Mouse (Mus musculus) hindbrain, embryonic 12.5 days (tissue): ENCODE measurements around the gene Rest. TPM values are rescaled to one million over a fixed set of nuclear protein-coding genes. Genes with fewer than 3 reads are reported as not detected.
A peak's percentile ranks its signal among the peaks of the same experiment; 100 is the strongest.

Experiments
- ATAC-seq: fragments of 200-750 bp; cut with Nextera tagmentation; 2 replicates; pipeline ENCODE4 v1.8.0; 2017; ENCODE audit warnings: moderate TSS enrichment; ENCODE audit not compliant: low FRiP score
- H3K27ac ChIP-seq: fragments of 300-500 bp; sonication (generic); 2 replicates; pipeline ENCODE4 v1.5.1; 2016; ENCODE audit warnings: mild to moderate bottlenecking
- H3K27me3 ChIP-seq: fragments of 300-500 bp; sonication (generic); 2 replicates; pipeline ENCODE4 v1.6.1; 2016; ENCODE audit warnings: mild to moderate bottlenecking
- H3K36me3 ChIP-seq: fragments of 300-500 bp; sonication (generic); 2 replicates; pipeline ENCODE4 v1.6.1; 2016; ENCODE audit warnings: mild to moderate bottlenecking
- H3K4me1 ChIP-seq: fragments of 300-500 bp; sonication (generic); 2 replicates; pipeline ENCODE4 v1.6.1; 2016
- H3K4me2 ChIP-seq: fragments of 300-500 bp; sonication (generic); replicated peaks from 2 replicates; pipeline ENCODE4 v1.6.1; 2016; ENCODE audit warnings: mild to moderate bottlenecking
- H3K4me3 ChIP-seq: fragments of 300-500 bp; sonication (generic); 2 replicates; pipeline ENCODE4 v1.5.1; 2016; ENCODE audit warnings: mild to moderate bottlenecking
- H3K9ac ChIP-seq: fragments of 300-500 bp; sonication (generic); 2 replicates; pipeline ENCODE4 v1.6.1; 2016; ENCODE audit warnings: mild to moderate bottlenecking, moderate library complexity
- H3K9me3 ChIP-seq: fragments of 300-500 bp; sonication (generic); replicated peaks from 2 replicates; pipeline ENCODE4 v1.6.1; 2016; ENCODE audit warnings: mild to moderate bottlenecking
- WGBS: fragments of 180-500 bp; shearing (Covaris S2); methylation state at CpG from one replicate; pipeline ENCODE4 v1.1.7; 2016; 5-methylcytosine and 5-hydroxymethylcytosine counted together
- polyA plus RNA-seq: library from polyadenylated mRNA; unstranded; fragments of >200 nt; fragmentation: Nextera tagmentation; extraction: Ambion mirVana; gene quantifications from 2 replicates; pipeline ENCODE4 v1.2.1, GENCODE M21; 2016

Gene Rest
- polyA plus RNA-seq, 1 experiment from 2014 or later: 28.7 TPM

GRCm38 (mm10) chr5:77266886-77267401, 1.7 kb downstream of the Rest start:
- Histone ChIP-seq H3K9me3 (no peaks in the 10 kb centered on the region), H3K27me3 (peaks cover 7% of the 10 kb centered on the region), H3K4me1 (peaks cover 10% of the 10 kb centered on the region; the same call in 1 of the 2 replicates), H3K36me3 (peaks cover 31% of the 10 kb centered on the region), H3K9ac (peak overlapping the region; percentile 84), H3K4me2 (peak overlapping the region; percentile 86), H3K27ac (peak overlapping the region; percentile 91; the same call in 1 of the 2 replicates), H3K4me3 (peak overlapping the region; percentile 91)
- no peak for ATAC-seq
- 3% methylated on average over 11 of the region's 11 CpGs for WGBS

- H3K4me2 ChIP-seq: peak overlapping the region; percentile 86
- peaks cover 7% of the 10 kb centered on the region for H3K27me3 ChIP-seq
- H3K9ac ChIP-seq: no peak overlapping the region
- peaks cover 33% of the 10 kb centered on the region for H3K36me3 ChIP-seq
- H3K4me1 ChIP-seq: peaks cover 10% of the 10 kb centered on the region; the same call in 1 of the 2 replicates
- no peaks in the 10 kb centered on the region for H3K9me3 ChIP-seq
- ATAC-seq: no peak
- H3K4me3 ChIP-seq: peak overlapping the region; percentile 91; the same call in 1 of the 2 replicates
- WGBS: 69% methylated on average over 4 of the region's 4 CpGs
- H3K27ac ChIP-seq: no peak overlapping the region
Observed at GRCm38 (mm10) chr5:77267441-77267840, 2.1 kb downstream of the Rest start.

GRCm38 (mm10) chr5:77267957-77268624, 2.8 kb downstream of the Rest start:
- Histone ChIP-seq H3K9ac (no peak overlapping the region), H3K27me3 (peaks cover 7% of the 10 kb centered on the region), H3K4me3 (no peak overlapping the region), H3K36me3 (peaks cover 38% of the 10 kb centered on the region), H3K4me1 (peaks cover 10% of the 10 kb centered on the region; the same call in 1 of the 2 replicates), H3K9me3 (no peaks in the 10 kb centered on the region), H3K27ac (no peak overlapping the region), H3K4me2 (no peak overlapping the region)
- no peak for ATAC-seq
- WGBS: 95% methylated on average over 30 of the region's 30 CpGs

GRCm38 (mm10) chr5:77269399-77269798, 4.1 kb downstream of the Rest start:
- WGBS: 83% methylated on average over 8 of the region's 8 CpGs
- Histone ChIP-seq H3K4me3 (no peak overlapping the region), H3K4me1 (peaks cover 10% of the 10 kb centered on the region; the same call in 1 of the 2 replicates), H3K9ac (no peak overlapping the region), H3K9me3 (no peaks in the 10 kb centered on the region), H3K27ac (no peak overlapping the region), H3K4me2 (no peak overlapping the region), H3K36me3 (peaks cover 49% of the 10 kb centered on the region), H3K27me3 (peaks cover 3% of the 10 kb centered on the region; the same call in 1 of the 2 replicates)
- ATAC-seq: no peak

- Histone ChIP-seq H3K4me1 (0 out of 2 replicates have a peak, but pooled peaks cover 2% of the 10 kb centered on the region), H3K27me3 (no peaks in the 10 kb centered on the region), H3K27ac (no peak overlapping the region), H3K4me3 (no peak overlapping the region), H3K36me3 (peaks cover 73% of the 10 kb centered on the region), H3K4me2 (no peak overlapping the region), H3K9ac (no peak overlapping the region), H3K9me3 (no peaks in the 10 kb centered on the region)
- ATAC-seq: no peak
- 84% methylated on average over 7 of the region's 7 CpGs for WGBS
Observed at GRCm38 (mm10) chr5:77273151-77273550, 7.9 kb downstream of the Rest start.

- Histone ChIP-seq H3K27ac (no peak overlapping the region), H3K9ac (no peak overlapping the region), H3K4me1 (no peaks in the 10 kb centered on the region), H3K4me2 (no peak overlapping the region), H3K36me3 (peaks cover 55% of the 10 kb centered on the region), H3K4me3 (no peak overlapping the region), H3K27me3 (no peaks in the 10 kb centered on the region), H3K9me3 (no peaks in the 10 kb centered on the region)
- ATAC-seq: no peak
- 84% methylated on average over 5 of the region's 5 CpGs for WGBS
Observed at GRCm38 (mm10) chr5:77275950-77276349, 10.7 kb downstream of the Rest start.

- H3K4me2 ChIP-seq: no peak overlapping the region
- no peak overlapping the region for H3K27ac ChIP-seq
- no peak overlapping the region for H3K4me3 ChIP-seq
- peaks cover 60% of the 10 kb centered on the region for H3K36me3 ChIP-seq
- no peaks in the 10 kb centered on the region for H3K9me3 ChIP-seq
- WGBS: 97% methylated on average over 6 of the region's 6 CpGs
- no peaks in the 10 kb centered on the region for H3K4me1 ChIP-seq
- ATAC-seq: no peak
- H3K27me3 ChIP-seq: no peaks in the 10 kb centered on the region
- H3K9ac ChIP-seq: no peak overlapping the region
Observed at GRCm38 (mm10) chr5:77277204-77277603, 11.9 kb downstream of the Rest start.

GRCm38 (mm10) chr5:77281518-77282174, 16.4 kb downstream of the Rest start:
- Histone ChIP-seq H3K4me2 (no peak overlapping the region), H3K4me1 (no peaks in the 10 kb centered on the region), H3K27ac (no peak overlapping the region), H3K9ac (no peak overlapping the region), H3K36me3 (peaks cover 43% of the 10 kb centered on the region), H3K4me3 (no peak overlapping the region), H3K27me3 (no peaks in the 10 kb centered on the region), H3K9me3 (no peaks in the 10 kb centered on the region)
- ATAC-seq: no peak; the same call in 1 of the 2 replicates
- 87% methylated on average over 20 of the region's 20 CpGs for WGBS

- H3K4me2 ChIP-seq: no peak overlapping the region
- H3K27ac ChIP-seq: no peak overlapping the region
- H3K9ac ChIP-seq: no peak overlapping the region
- H3K27me3 ChIP-seq: no peaks in the 10 kb centered on the region
- H3K4me1 ChIP-seq: no peaks in the 10 kb centered on the region
- H3K4me3 ChIP-seq: no peak overlapping the region
- 86% methylated on average over 9 of the region's 9 CpGs for WGBS
- ATAC-seq: no peak
- H3K9me3 ChIP-seq: no peaks in the 10 kb centered on the region
- peaks cover 44% of the 10 kb centered on the region for H3K36me3 ChIP-seq
Observed at GRCm38 (mm10) chr5:77282242-77282641, 17.0 kb downstream of the Rest start.

- H3K4me3 ChIP-seq: no peak overlapping the region
- no peaks in the 10 kb centered on the region for H3K9me3 ChIP-seq
- H3K9ac ChIP-seq: no peak overlapping the region
- H3K27me3 ChIP-seq: no peaks in the 10 kb centered on the region
- no peak overlapping the region for H3K27ac ChIP-seq
- no peak overlapping the region for H3K4me2 ChIP-seq
- peaks cover 65% of the 10 kb centered on the region for H3K36me3 ChIP-seq
- 86% methylated on average over 7 of the region's 7 CpGs for WGBS
- H3K4me1 ChIP-seq: no peaks in the 10 kb centered on the region
- ATAC-seq: no peak
Observed at GRCm38 (mm10) chr5:77285685-77286084, 20.4 kb downstream of the Rest start.

- peaks cover 62% of the 10 kb centered on the region for H3K36me3 ChIP-seq
Observed at GRCm38 (mm10) chr5:77286904-77287303, 21.6 kb downstream of the Rest start.

GRCm38 (mm10) chr5:77287901-77288300, 22.6 kb downstream of the Rest start:
- Histone ChIP-seq H3K4me2 (no peak overlapping the region), H3K27ac (no peak overlapping the region), H3K9me3 (no peaks in the 10 kb centered on the region), H3K36me3 (peaks cover 62% of the 10 kb centered on the region), H3K9ac (no peak overlapping the region), H3K4me1 (no peaks in the 10 kb centered on the region), H3K27me3 (no peaks in the 10 kb centered on the region), H3K4me3 (no peak overlapping the region)
- WGBS: 78% methylated on average over 6 of the region's 6 CpGs
- ATAC-seq: no peak

More at GRCm38 (mm10) chr5:77286904-77287303, 21.6 kb downstream of the Rest start:
- Histone ChIP-seq H3K27ac (no peak overlapping the region), H3K4me2 (no peak overlapping the region), H3K4me3 (no peak overlapping the region), H3K4me1 (no peaks in the 10 kb centered on the region), H3K9ac (no peak overlapping the region), H3K9me3 (no peaks in the 10 kb centered on the region), H3K27me3 (no peaks in the 10 kb centered on the region)
- ATAC-seq: no peak
- 92% methylated on average over 5 of the region's 5 CpGs for WGBS
